Mouse (Mus musculus): ENCODE data around the gene Teddm2. TPM values are rescaled to one million over a fixed set of nuclear protein-coding genes. Genes with fewer than 3 reads are reported as not detected.

Gene Teddm2
- polyA plus RNA-seq, 1 experiment from 2014 or later, result 0.63 TPM

DNA sequence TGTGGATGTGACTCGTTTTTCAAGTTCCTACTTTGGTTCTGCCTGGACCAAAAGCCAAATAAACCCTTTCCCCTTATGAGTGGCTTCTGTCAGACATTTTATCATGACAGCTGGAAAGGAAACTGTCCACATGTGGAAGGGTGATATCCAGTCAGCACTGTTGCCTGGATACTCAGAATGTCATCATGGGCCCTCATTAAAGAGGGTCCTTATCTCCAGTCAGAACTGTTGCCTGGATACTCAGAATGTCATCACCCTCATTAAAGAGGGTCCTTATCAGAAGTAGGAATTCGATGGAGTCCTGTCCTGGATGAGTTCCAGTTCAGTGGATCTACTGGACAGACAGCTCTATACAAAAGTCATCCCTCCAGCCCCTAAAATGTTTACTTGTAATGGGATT lies 85.8 kb downstream of the Teddm2 start:
- 46% methylated on average over 2 of the region's 2 CpGs for WGBS
- ATAC-seq (replicated peaks; ENCODE audit: low FRiP score, low read depth) (no peak), DNase-seq (ENCODE audit: low spot score) (no peak)
- Histone ChIP-seq H3K27ac (no peak overlapping the region), H3K9ac (ENCODE audit: low read depth, low read length) (no peak overlapping the region), H3K36me3 (ENCODE audit: insufficient read depth, low read length) (no peaks in the 10 kb centered on the region), H3K4me2 (ENCODE audit: low read length) (no peak overlapping the region), H3K27me3 (ENCODE audit: insufficient read depth, low read length) (no peaks in the 10 kb centered on the region), H3K4me1 (replicated peaks; ENCODE audit: insufficient read depth, low read length) (no peaks in the 10 kb centered on the region), H3K4me3 (replicated peaks; ENCODE audit: low read depth, low read length) (no peak overlapping the region), H3K9me3 (replicated peaks; ENCODE audit: low read length) (no peaks in the 10 kb centered on the region)
- no peak for TF ChIP-seq CTCF (IDR thresholded peaks at IDR 0.05; ENCODE audit: low read depth)

DNA sequence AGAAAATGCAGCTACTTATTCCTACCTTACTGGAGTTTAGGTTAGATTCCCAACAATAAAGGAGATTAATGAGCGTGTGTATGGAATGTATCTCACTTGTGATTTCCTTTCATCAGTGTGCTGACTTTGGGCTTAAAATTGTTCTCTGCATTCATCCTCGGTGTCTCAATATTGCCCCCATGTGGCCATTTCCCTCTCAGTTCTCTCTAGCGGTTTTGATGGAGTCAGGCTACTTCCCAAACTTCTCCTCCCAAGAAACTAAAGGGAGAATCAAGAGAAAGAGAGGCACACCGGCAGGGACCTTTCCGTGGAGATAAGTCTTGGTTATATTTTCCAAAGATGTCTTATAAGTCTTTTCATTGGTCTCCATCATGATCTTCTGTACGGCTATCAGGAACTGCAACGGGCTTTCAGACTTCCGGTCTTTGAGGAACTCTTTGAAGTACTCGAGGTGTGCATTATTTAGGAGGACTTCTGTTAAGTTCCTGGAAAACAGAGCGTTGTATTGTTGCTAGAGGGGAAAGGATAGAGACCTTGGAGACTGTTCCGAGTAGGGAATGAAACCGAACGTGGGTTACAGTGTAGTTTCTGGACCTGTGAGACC lies 92.5 kb downstream of the Teddm2 start:
- H3K4me3 ChIP-seq (replicated peaks; ENCODE audit: low read depth, low read length), result no peak overlapping the region
- no peaks in the 10 kb centered on the region for H3K9me3 ChIP-seq (replicated peaks; ENCODE audit: low read length)
- H3K4me2 ChIP-seq (ENCODE audit: low read length), result peak overlapping the region; percentile 1; the same call in 1 of the 2 replicates
- no peaks in the 10 kb centered on the region for H3K4me1 ChIP-seq (replicated peaks; ENCODE audit: insufficient read depth, low read length)
- H3K36me3 ChIP-seq (ENCODE audit: insufficient read depth, low read length), result no peaks in the 10 kb centered on the region
- ATAC-seq (replicated peaks; ENCODE audit: low FRiP score, low read depth) (no peak), DNase-seq (ENCODE audit: low spot score) (peak; percentile 88)
- no peak overlapping the region for H3K27ac ChIP-seq
- H3K27me3 ChIP-seq (ENCODE audit: insufficient read depth, low read length), result no peaks in the 10 kb centered on the region
- TF ChIP-seq CTCF (IDR thresholded peaks at IDR 0.05; ENCODE audit: low read depth), result peak; percentile 90
- H3K9ac ChIP-seq (ENCODE audit: low read depth, low read length), result no peak overlapping the region
- WGBS, result 47% methylated on average over 13 of the region's 13 CpGs

DNA sequence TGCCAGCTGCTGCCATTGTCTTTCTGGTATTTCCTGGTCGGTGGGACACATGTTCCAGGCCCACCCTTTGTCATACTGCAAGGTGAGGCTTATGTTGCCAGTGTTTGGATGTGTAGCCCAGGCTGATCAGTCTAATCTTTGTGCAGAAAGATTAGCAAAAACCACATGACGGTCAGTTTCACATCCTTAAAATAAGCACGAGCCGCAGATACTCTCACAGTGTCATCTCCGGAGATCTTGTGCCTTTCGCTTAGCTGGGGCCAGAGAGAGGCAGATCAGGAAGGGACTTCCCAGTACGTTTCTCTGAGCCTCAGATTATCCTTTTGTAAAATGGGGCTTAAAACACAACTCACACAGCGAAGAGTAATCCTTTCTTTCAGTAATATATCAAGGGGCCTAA lies 96.5 kb downstream of the Teddm2 start:
- Histone ChIP-seq H3K9me3 (replicated peaks; ENCODE audit: low read length) (no peaks in the 10 kb centered on the region), H3K9ac (ENCODE audit: low read depth, low read length) (no peak overlapping the region), H3K4me2 (ENCODE audit: low read length) (no peak overlapping the region), H3K36me3 (ENCODE audit: insufficient read depth, low read length) (no peaks in the 10 kb centered on the region), H3K27ac (no peak overlapping the region), H3K4me3 (replicated peaks; ENCODE audit: low read depth, low read length) (no peak overlapping the region), H3K4me1 (replicated peaks; ENCODE audit: insufficient read depth, low read length) (no peaks in the 10 kb centered on the region), H3K27me3 (ENCODE audit: insufficient read depth, low read length) (no peaks in the 10 kb centered on the region)
- WGBS, result 84% methylated on average over 8 of the region's 8 CpGs
- DNase-seq (ENCODE audit: low spot score) (no peak), ATAC-seq (replicated peaks; ENCODE audit: low FRiP score, low read depth) (no peak)
- TF ChIP-seq CTCF (IDR thresholded peaks at IDR 0.05; ENCODE audit: low read depth), result no peak

DNA sequence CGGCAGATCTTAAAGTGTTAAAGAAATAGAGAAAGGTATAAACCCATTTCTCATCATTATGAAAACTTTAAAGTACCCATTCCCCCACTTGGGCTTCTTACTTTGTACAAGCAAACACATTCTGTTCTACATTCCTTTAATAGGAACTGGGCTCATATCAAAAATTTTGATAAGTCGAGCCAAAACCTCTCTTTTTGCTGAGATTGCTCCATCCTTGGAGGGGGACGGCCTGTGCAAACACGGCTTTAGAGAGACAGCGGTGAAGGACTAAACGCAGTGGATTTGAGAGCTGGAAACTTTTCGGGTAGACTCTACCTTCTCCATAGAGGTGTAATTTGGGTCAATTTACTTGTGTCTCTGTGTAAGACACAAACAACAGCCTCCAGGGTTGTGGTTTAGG lies 97.3 kb downstream of the Teddm2 start:
- WGBS, result 87% methylated on average over 7 of the region's 7 CpGs
- Histone ChIP-seq H3K4me1 (replicated peaks; ENCODE audit: insufficient read depth, low read length) (no peaks in the 10 kb centered on the region), H3K9me3 (replicated peaks; ENCODE audit: low read length) (no peaks in the 10 kb centered on the region), H3K4me3 (replicated peaks; ENCODE audit: low read depth, low read length) (no peak overlapping the region), H3K36me3 (ENCODE audit: insufficient read depth, low read length) (no peaks in the 10 kb centered on the region), H3K27me3 (ENCODE audit: insufficient read depth, low read length) (no peaks in the 10 kb centered on the region), H3K27ac (no peak overlapping the region), H3K9ac (ENCODE audit: low read depth, low read length) (no peak overlapping the region), H3K4me2 (ENCODE audit: low read length) (no peak overlapping the region)
- TF ChIP-seq CTCF (IDR thresholded peaks at IDR 0.05; ENCODE audit: low read depth), result no peak
- DNase-seq (ENCODE audit: low spot score) (no peak), ATAC-seq (replicated peaks; ENCODE audit: low FRiP score, low read depth) (no peak)

Small RNAs within 50 kb of the gene (microRNA-seq; reads per million reads assigned to microRNA genes)
- 7.6 reads per million, percentile 20 among the genes with 10 or more reads in this experiment for gene Mir8114

Other genes starting within 250 kb of the Teddm2 start
- 0.03 and 0.23 TPM in 2 replicates for gene Rgs8, start 247.2 kb downstream of the Teddm2 start, polyA plus RNA-seq (2015; fragmentation: Nextera tagmentation; extraction: Ambion mirVana)
- gene Rgs16, start 159.9 kb downstream of the Teddm2 start, polyA plus RNA-seq (2015; fragmentation: Nextera tagmentation; extraction: Ambion mirVana), result 4.0 and 5.4 TPM in 2 replicates
- 10.8 TPM in 2 replicates for gene Rnasel, start 150.8 kb downstream of the Teddm2 start, polyA plus RNA-seq (2015; fragmentation: Nextera tagmentation; extraction: Ambion mirVana)
- not detected in 2 replicates for gene Rgsl1, start 56.1 kb downstream of the Teddm2 start, polyA plus RNA-seq (2015; fragmentation: Nextera tagmentation; extraction: Ambion mirVana)
- gene Teddm1b, start 25.9 kb downstream of the Teddm2 start, polyA plus RNA-seq (2015; fragmentation: Nextera tagmentation; extraction: Ambion mirVana), result 0.11 and 0.23 TPM in 2 replicates
- gene Teddm1a, start 8.5 kb downstream of the Teddm2 start, polyA plus RNA-seq (2015; fragmentation: Nextera tagmentation; extraction: Ambion mirVana), result not detected in 2 replicates
- 226 and 230 TPM in 2 replicates for gene Glul, start 284 bp downstream of the Teddm2 start, polyA plus RNA-seq (2015; fragmentation: Nextera tagmentation; extraction: Ambion mirVana)